Mouse (Mus musculus): ENCODE results near the gene Actl11. TPM values are rescaled to one million over a fixed set of nuclear protein-coding genes. Genes with fewer than 3 reads are reported as not detected.
A peak's percentile ranks its signal among the peaks of the same experiment; 100 is the strongest.

The Actl11 gene
- polyA plus RNA-seq, 1 experiment, result not detected

GRCm38 (mm10) chr9:107957141-107957540 is 28.9 kb downstream of the Actl11 start:
- Histone ChIP-seq H3K9me3 (no peaks in the 10 kb centered on the region), H3K4me3 (replicated peaks) (no peak overlapping the region), H3K4me1 (peaks cover 22% of the 10 kb centered on the region), H3K27me3 (replicated peaks) (no peaks in the 10 kb centered on the region), H3K36me3 (replicated peaks; ENCODE audit: low read length) (peaks cover 76% of the 10 kb centered on the region)
- TF ChIP-seq FLI1 (IDR thresholded peaks at IDR 0.05; ENCODE audit: low read length), result no peak
- TF ChIP-seq GATA1 (IDR thresholded peaks at IDR 0.05; ENCODE audit: borderline replicate concordance, low read length), result no peak

GRCm38 (mm10) chr9:107959896-107960295 is 31.6 kb downstream of the Actl11 start:
- no peak for TF ChIP-seq GATA1 (IDR thresholded peaks at IDR 0.05; ENCODE audit: borderline replicate concordance, low read length)
- no peak for TF ChIP-seq FLI1 (IDR thresholded peaks at IDR 0.05; ENCODE audit: low read length)
- peaks cover 89% of the 10 kb centered on the region for H3K36me3 ChIP-seq (replicated peaks; ENCODE audit: low read length)
- peaks cover 39% of the 10 kb centered on the region for H3K4me1 ChIP-seq
- H3K4me3 ChIP-seq (replicated peaks), result no peak overlapping the region
- no peaks in the 10 kb centered on the region for H3K27me3 ChIP-seq (replicated peaks)
- no peaks in the 10 kb centered on the region for H3K9me3 ChIP-seq

GRCm38 (mm10) chr9:107960928-107961327 is 32.7 kb downstream of the Actl11 start:
- TF ChIP-seq FLI1 (IDR thresholded peaks at IDR 0.05; ENCODE audit: low read length) (no peak), GATA1 (IDR thresholded peaks at IDR 0.05; ENCODE audit: borderline replicate concordance, low read length) (no peak)
- no peak overlapping the region for H3K4me3 ChIP-seq (replicated peaks)
- H3K4me1 ChIP-seq, result peaks cover 49% of the 10 kb centered on the region
- H3K9me3 ChIP-seq, result no peaks in the 10 kb centered on the region
- peaks cover 89% of the 10 kb centered on the region for H3K36me3 ChIP-seq (replicated peaks; ENCODE audit: low read length)
- no peaks in the 10 kb centered on the region for H3K27me3 ChIP-seq (replicated peaks)

GRCm38 (mm10) chr9:107961351-107961762 is 33.1 kb downstream of the Actl11 start:
- Histone ChIP-seq H3K36me3 (replicated peaks; ENCODE audit: low read length) (peaks cover 87% of the 10 kb centered on the region), H3K9me3 (no peaks in the 10 kb centered on the region), H3K27me3 (replicated peaks) (no peaks in the 10 kb centered on the region), H3K4me3 (replicated peaks) (no peak overlapping the region), H3K4me1 (peaks cover 53% of the 10 kb centered on the region)
- TF ChIP-seq FLI1 (IDR thresholded peaks at IDR 0.05; ENCODE audit: low read length), result no peak
- no peak for TF ChIP-seq GATA1 (IDR thresholded peaks at IDR 0.05; ENCODE audit: borderline replicate concordance, low read length)

GRCm38 (mm10) chr9:107961881-107962280 is 33.6 kb downstream of the Actl11 start:
- H3K4me3 ChIP-seq (replicated peaks), result no peak overlapping the region
- no peaks in the 10 kb centered on the region for H3K9me3 ChIP-seq
- no peaks in the 10 kb centered on the region for H3K27me3 ChIP-seq (replicated peaks)
- peaks cover 59% of the 10 kb centered on the region for H3K4me1 ChIP-seq
- no peak for TF ChIP-seq GATA1 (IDR thresholded peaks at IDR 0.05; ENCODE audit: borderline replicate concordance, low read length)
- no peak for TF ChIP-seq FLI1 (IDR thresholded peaks at IDR 0.05; ENCODE audit: low read length)
- peaks cover 88% of the 10 kb centered on the region for H3K36me3 ChIP-seq (replicated peaks; ENCODE audit: low read length)

- no peaks in the 10 kb centered on the region for H3K27me3 ChIP-seq (replicated peaks)
- peaks cover 85% of the 10 kb centered on the region for H3K36me3 ChIP-seq (replicated peaks; ENCODE audit: low read length)
- peaks cover 69% of the 10 kb centered on the region for H3K4me1 ChIP-seq
- TF ChIP-seq FLI1 (IDR thresholded peaks at IDR 0.05; ENCODE audit: low read length), result no peak
- TF ChIP-seq GATA1 (IDR thresholded peaks at IDR 0.05; ENCODE audit: borderline replicate concordance, low read length), result no peak
- no peaks in the 10 kb centered on the region for H3K9me3 ChIP-seq
- no peak overlapping the region for H3K4me3 ChIP-seq (replicated peaks)
Observed at GRCm38 (mm10) chr9:107962916-107963315, 34.6 kb downstream of the Actl11 start.

GRCm38 (mm10) chr9:107963700-107964099 is 35.4 kb downstream of the Actl11 start:
- Histone ChIP-seq H3K4me3 (replicated peaks) (peak overlapping the region; percentile 66), H3K4me1 (peaks cover 76% of the 10 kb centered on the region), H3K36me3 (replicated peaks; ENCODE audit: low read length) (peaks cover 85% of the 10 kb centered on the region)

GRCm38 (mm10) chr9:107964681-107965080 is 36.4 kb downstream of the Actl11 start:
- H3K4me1 ChIP-seq, result peaks cover 86% of the 10 kb centered on the region
- no peaks in the 10 kb centered on the region for H3K9me3 ChIP-seq
- H3K4me3 ChIP-seq (replicated peaks), result peak overlapping the region; percentile 40
- TF ChIP-seq FLI1 (IDR thresholded peaks at IDR 0.05; ENCODE audit: low read length) (no peak), GATA1 (IDR thresholded peaks at IDR 0.05; ENCODE audit: borderline replicate concordance, low read length) (no peak)
- H3K36me3 ChIP-seq (replicated peaks; ENCODE audit: low read length), result peaks cover 85% of the 10 kb centered on the region
- no peaks in the 10 kb centered on the region for H3K27me3 ChIP-seq (replicated peaks)

More at GRCm38 (mm10) chr9:107963700-107964099, 35.4 kb downstream of the Actl11 start:
- Histone ChIP-seq H3K27me3 (replicated peaks) (no peaks in the 10 kb centered on the region), H3K9me3 (no peaks in the 10 kb centered on the region)
- TF ChIP-seq GATA1 (IDR thresholded peaks at IDR 0.05; ENCODE audit: borderline replicate concordance, low read length) (no peak), FLI1 (IDR thresholded peaks at IDR 0.05; ENCODE audit: low read length) (no peak)

- Histone ChIP-seq H3K4me3 (replicated peaks) (peak overlapping the region; percentile 42), H3K27me3 (replicated peaks) (no peaks in the 10 kb centered on the region), H3K4me1 (peaks cover 99% of the 10 kb centered on the region), H3K36me3 (replicated peaks; ENCODE audit: low read length) (peaks cover 81% of the 10 kb centered on the region), H3K9me3 (no peaks in the 10 kb centered on the region)
- TF ChIP-seq GATA1 (IDR thresholded peaks at IDR 0.05; ENCODE audit: borderline replicate concordance, low read length) (no peak), FLI1 (IDR thresholded peaks at IDR 0.05; ENCODE audit: low read length) (no peak)
Observed at GRCm38 (mm10) chr9:107966676-107967075, 38.4 kb downstream of the Actl11 start.

- no peaks in the 10 kb centered on the region for H3K9me3 ChIP-seq
- H3K4me1 ChIP-seq, result peaks cover 99% of the 10 kb centered on the region
- TF ChIP-seq GATA1 (IDR thresholded peaks at IDR 0.05; ENCODE audit: borderline replicate concordance, low read length) (no peak), FLI1 (IDR thresholded peaks at IDR 0.05; ENCODE audit: low read length) (no peak)
- no peaks in the 10 kb centered on the region for H3K27me3 ChIP-seq (replicated peaks)
- H3K4me3 ChIP-seq (replicated peaks), result no peak overlapping the region
- H3K36me3 ChIP-seq (replicated peaks; ENCODE audit: low read length), result peaks cover 73% of the 10 kb centered on the region
Observed at GRCm38 (mm10) chr9:107967437-107967836, 39.2 kb downstream of the Actl11 start.

GRCm38 (mm10) chr9:107968531-107968930 is 40.3 kb downstream of the Actl11 start:
- Histone ChIP-seq H3K27me3 (replicated peaks) (no peaks in the 10 kb centered on the region), H3K4me3 (replicated peaks) (no peak overlapping the region), H3K4me1 (peaks cover 99% of the 10 kb centered on the region), H3K9me3 (no peaks in the 10 kb centered on the region), H3K36me3 (replicated peaks; ENCODE audit: low read length) (peaks cover 62% of the 10 kb centered on the region)
- TF ChIP-seq FLI1 (IDR thresholded peaks at IDR 0.05; ENCODE audit: low read length), result no peak
- no peak for TF ChIP-seq GATA1 (IDR thresholded peaks at IDR 0.05; ENCODE audit: borderline replicate concordance, low read length)

Data from megakaryocyte, embryonic 14.5 days (primary cell).